Mouse (Mus musculus) central nervous system, embryonic 14 days (tissue): ENCODE results near the gene Ylpm1. TPM values are rescaled to one million over a fixed set of nuclear protein-coding genes. Genes with fewer than 3 reads are reported as not detected.

Source experiments
- polyA plus RNA-seq: library from polyadenylated mRNA; depleted of rRNA; stranded (reverse); fragments of >200 nt; gene quantifications from 2 replicates; pipeline ENCODE4 v1.2.3, GENCODE M21; 2012; rRNA removed

The Ylpm1 gene
- 59.8 and 64.4 TPM in 2 replicates for polyA plus RNA-seq

GRCm38 (mm10) chr12:84996083-84996496 lies at the start of gene Ylpm1:
Gene Ylpm1, plus strand, starts transcription at chr12:84996321.

GRCm38 (mm10) chr12:84970428-84971096 lies 25.6 kb upstream of the Ylpm1 start, which contains the start of the genes Fcf1 and Arel1:
Gene Fcf1, plus strand, starts transcription at chr12:84970897.
Gene Arel1, minus strand, starts transcription at chr12:84970900.

GRCm38 (mm10) chr12:85110698-85111592 lies 114.8 kb downstream of the Ylpm1 start, which contains the start of the genes Prox2 and Dlst:
Gene Prox2, minus strand, starts transcription at chr12:85110759.
Gene Dlst, plus strand, starts transcription at chr12:85110833.

Other genes with a start within 250 kb of the Ylpm1 start
- gene Npc2, start 223.2 kb upstream of the Ylpm1 start, polyA plus RNA-seq, result 71.8 and 73.0 TPM in 2 replicates
- gene Isca2, start 223.1 kb upstream of the Ylpm1 start, polyA plus RNA-seq, result 104 and 113 TPM in 2 replicates
- 1.00 and 2.7 TPM in 2 replicates for gene Ltbp2, start 119.8 kb upstream of the Ylpm1 start, polyA plus RNA-seq
- 128 and 148 TPM in 2 replicates for gene Fcf1, start 25.4 kb upstream of the Ylpm1 start, polyA plus RNA-seq
- gene Arel1, start 25.4 kb upstream of the Ylpm1 start, polyA plus RNA-seq, result 43.6 and 46.9 TPM in 2 replicates
- gene Prox2, start 114.4 kb downstream of the Ylpm1 start, polyA plus RNA-seq, result 1.1 TPM in 2 replicates
- gene Dlst, start 114.5 kb downstream of the Ylpm1 start, polyA plus RNA-seq, result 157 TPM in 2 replicates
- gene Rps6kl1, start 154.9 kb downstream of the Ylpm1 start, polyA plus RNA-seq, result 23.3 and 23.5 TPM in 2 replicates
- 4.5 and 8.0 TPM in 2 replicates for gene Pgf, start 181.5 kb downstream of the Ylpm1 start, polyA plus RNA-seq
- gene Eif2b2, start 223.2 kb downstream of the Ylpm1 start, polyA plus RNA-seq, result 122 and 135 TPM in 2 replicates